Mouse (Mus musculus) heart, adult 2 months (tissue): ENCODE measurements around the gene Cdk14. TPM values are rescaled to one million over a fixed set of nuclear protein-coding genes. Genes with fewer than 3 reads are reported as not detected.

Experiments
- DNase-seq, 2 experiments: peaks; one replicate each; pipeline ENCODE4 v3.0.0; 2021
- H3K27ac ChIP-seq: fragments of 200-600 bp; 2 replicates; pipeline ENCODE4 v1.8.1; 2022
- H3K27me3 ChIP-seq: fragments of 200-500 bp; 2 replicates; pipeline ENCODE4 v1.6.1; 2012; ENCODE audit warnings: mild to moderate bottlenecking, low read length, inconsistent platforms, mixed read lengths; ENCODE audit not compliant: control insufficient read depth, insufficient read depth
- H3K36me3 ChIP-seq: fragments of 200-500 bp; 2 replicates; pipeline ENCODE4 v1.6.1; 2012; ENCODE audit warnings: low read length, inconsistent platforms; ENCODE audit not compliant: control insufficient read depth, insufficient read depth
- H3K4me1 ChIP-seq: fragments of 200-500 bp; 2 replicates; pipeline ENCODE4 v1.6.1; 2011; ENCODE audit warnings: low read length; ENCODE audit not compliant: control insufficient read depth, insufficient read depth
- H3K4me3 ChIP-seq: fragments of 200-600 bp; 2 replicates; pipeline ENCODE4 v1.8.1; 2022
- H3K79me2 ChIP-seq: fragments of 200-500 bp; replicated peaks from 2 replicates; pipeline ENCODE4 v1.6.1; 2012; ENCODE audit warnings: mild to moderate bottlenecking, inconsistent platforms, low read length, moderate library complexity, mixed read lengths; ENCODE audit not compliant: control insufficient read depth, insufficient read depth
- H3K9ac ChIP-seq: fragments of 200-500 bp; 2 replicates; pipeline ENCODE4 v1.6.1; 2012; ENCODE audit warnings: low read depth, mild to moderate bottlenecking, control low read depth, inconsistent platforms, low read length, mixed read lengths
- CTCF ChIP-seq: fragments of 200-600 bp; IDR thresholded peaks from 2 replicates; pipeline ENCODE4 v1.8.1; 2022; ENCODE audit warnings: antibody characterized with exemption, mild to moderate bottlenecking, moderate library complexity
- EP300 ChIP-seq: fragments of 200-500 bp; IDR thresholded peaks from 2 replicates; pipeline ENCODE4 v1.6.1; 2011; ENCODE audit warnings: low read depth, low read length, control low read depth; ENCODE audit not compliant: insufficient read depth
- POLR2A ChIP-seq: fragments of 200-500 bp; IDR thresholded peaks from 2 replicates; pipeline ENCODE4 v1.6.1; 2011; ENCODE audit warnings: mild to moderate bottlenecking, low read depth, low read length, control low read depth; ENCODE audit not compliant: insufficient read depth
- WGBS: fragments of 180-500 bp; shearing (Covaris S2); methylation state at CpG from one replicate; pipeline ENCODE4 v1.1.7; 2018; 5-methylcytosine and 5-hydroxymethylcytosine counted together
- intact Hi-C: fragments of 180-260 bp; cut with DNase I; formaldehyde crosslinking; loops from one replicate; pipeline ENCODE4 v1.15.1; 2025
- polyA plus RNA-seq: library from polyadenylated mRNA; depleted of rRNA; stranded (reverse); fragments of >200 nt; gene quantifications from 2 replicates; pipeline ENCODE4 v1.2.3, GENCODE M21; 2012
- total RNA-seq, 2 experiments: library from RNA; stranded (reverse); gene quantifications; 2 replicates each; pipeline ENCODE4 v1.2.3; 2021

Gene Cdk14
- total and polyA plus RNA-seq, 3 experiments, result 2.7 to 8.1 (median 7.6) TPM

GRCm38 (mm10) chr5:5260309-5260708 lies 159.8 kb downstream of the Cdk14 start:
- no peaks in the 10 kb centered on the region for H3K27me3 ChIP-seq
- H3K27ac ChIP-seq, result no peak overlapping the region
- TF ChIP-seq CTCF (no peak), EP300 (no peak), POLR2A (no peak)
- H3K4me3 ChIP-seq, result no peak overlapping the region
- H3K36me3 ChIP-seq, result no peaks in the 10 kb centered on the region; the same call in 1 of the 2 replicates
- no peaks in the 10 kb centered on the region for H3K79me2 ChIP-seq
- DNase-seq, result no peak
- WGBS, result 64% methylated on average over 7 of the region's 7 CpGs
- intact Hi-C loops, result loop anchor here (5.0 kb wide), 1 partner anchor 78 kb away; no protein-coding TSS in a partner anchor
- H3K9ac ChIP-seq, result no peak overlapping the region
- peaks cover 6% of the 10 kb centered on the region for H3K4me1 ChIP-seq

- intact Hi-C loops, result no loop called here
- Histone ChIP-seq H3K4me3 (no peak overlapping the region), H3K27me3 (no peaks in the 10 kb centered on the region), H3K4me1 (no peaks in the 10 kb centered on the region), H3K79me2 (no peaks in the 10 kb centered on the region), H3K9ac (no peak overlapping the region), H3K27ac (no peak overlapping the region), H3K36me3 (no peaks in the 10 kb centered on the region)
- 88% methylated on average over 6 of the region's 6 CpGs for WGBS
- DNase-seq, result no peak
- TF ChIP-seq POLR2A, result no peak
- no peak for TF ChIP-seq CTCF
- TF ChIP-seq EP300, result no peak
Measured at GRCm38 (mm10) chr5:5254391-5254790, 165.7 kb downstream of the Cdk14 start.

- DNase-seq, result no peak
- Histone ChIP-seq H3K4me1 (no peaks in the 10 kb centered on the region), H3K79me2 (no peaks in the 10 kb centered on the region), H3K36me3 (no peaks in the 10 kb centered on the region), H3K4me3 (no peak overlapping the region), H3K9ac (no peak overlapping the region), H3K27ac (no peak overlapping the region), H3K27me3 (no peaks in the 10 kb centered on the region)
- intact Hi-C loops, result no loop called here
- 80% methylated on average over 3 of the region's 3 CpGs for WGBS
- TF ChIP-seq CTCF (no peak), POLR2A (no peak), EP300 (no peak)
Measured at GRCm38 (mm10) chr5:5253177-5253576, 166.9 kb downstream of the Cdk14 start.

GRCm38 (mm10) chr5:5247671-5248070 lies 172.4 kb downstream of the Cdk14 start:
- H3K79me2 ChIP-seq, result no peaks in the 10 kb centered on the region
- H3K36me3 ChIP-seq, result no peaks in the 10 kb centered on the region
- H3K27me3 ChIP-seq, result no peaks in the 10 kb centered on the region
- no peak overlapping the region for H3K27ac ChIP-seq
- intact Hi-C loops, result no loop called here
- H3K4me1 ChIP-seq, result no peaks in the 10 kb centered on the region
- no peak for TF ChIP-seq POLR2A
- no peak for TF ChIP-seq EP300
- TF ChIP-seq CTCF, result no peak
- no peak overlapping the region for H3K4me3 ChIP-seq
- DNase-seq, result no peak
- 90% methylated on average over 6 of the region's 6 CpGs for WGBS
- H3K9ac ChIP-seq, result no peak overlapping the region

- no peaks in the 10 kb centered on the region for H3K36me3 ChIP-seq
- H3K4me1 ChIP-seq, result no peaks in the 10 kb centered on the region
- DNase-seq, result no peak
- intact Hi-C loops, result no loop called here
- WGBS, result 87% methylated on average over 2 of the region's 2 CpGs
- no peaks in the 10 kb centered on the region for H3K27me3 ChIP-seq
- no peak overlapping the region for H3K27ac ChIP-seq
- no peak overlapping the region for H3K4me3 ChIP-seq
- H3K79me2 ChIP-seq, result no peaks in the 10 kb centered on the region
- no peak overlapping the region for H3K9ac ChIP-seq
- TF ChIP-seq POLR2A (no peak), CTCF (no peak), EP300 (no peak)
Measured at GRCm38 (mm10) chr5:5246534-5247175, 173.5 kb downstream of the Cdk14 start.

GRCm38 (mm10) chr5:5245182-5245581 lies 174.9 kb downstream of the Cdk14 start:
- intact Hi-C loops, result no loop called here
- H3K9ac ChIP-seq, result no peak overlapping the region
- H3K4me3 ChIP-seq, result no peak overlapping the region
- H3K27me3 ChIP-seq, result no peaks in the 10 kb centered on the region
- DNase-seq, result no peak
- WGBS, result 88% methylated on average over 7 of the region's 7 CpGs
- H3K79me2 ChIP-seq, result no peaks in the 10 kb centered on the region
- H3K4me1 ChIP-seq, result no peaks in the 10 kb centered on the region
- no peaks in the 10 kb centered on the region for H3K36me3 ChIP-seq
- TF ChIP-seq POLR2A (no peak), EP300 (no peak), CTCF (no peak)
- H3K27ac ChIP-seq, result no peak overlapping the region
